Mouse (Mus musculus) CD4-positive, CD25-positive, alpha-beta regulatory T cell, adult 4 months (primary cell): ENCODE measurements at regions not wholly inside any gene's neighbourhood (a gene's known extent, or its start where the extent isn't known, plus 50 kb on each side); places are given as distances from the start of the nearest gene placed in this dataset.

Experiments
- ATAC-seq: one replicate; pipeline ENCODE4 v1.8.0; 2017

GRCm38 (mm10) chr2:74981856-74982255 is 156.3 kb downstream of the Mtx2 start:
- ATAC-seq = no peak

DNA sequence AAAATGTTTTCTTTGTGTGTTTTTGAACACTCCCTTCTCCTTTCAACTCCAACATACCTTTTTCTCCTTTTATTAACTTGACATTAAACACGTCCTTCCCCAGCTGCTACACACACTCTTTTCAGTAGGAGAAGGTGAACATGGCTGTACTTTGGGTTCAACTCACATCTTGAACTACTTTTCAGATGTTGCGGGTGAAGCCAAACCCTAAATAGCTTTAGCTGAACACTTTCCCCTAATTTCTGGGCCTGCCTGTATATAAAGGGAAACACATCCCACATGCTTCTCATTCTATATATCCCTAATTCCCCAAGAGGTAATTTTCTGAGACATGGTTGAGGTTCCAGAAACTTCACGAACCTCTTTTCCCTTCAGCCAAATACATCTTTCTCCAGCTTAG is 168.2 kb downstream of the Mtx2 start:
- no peak for ATAC-seq

DNA sequence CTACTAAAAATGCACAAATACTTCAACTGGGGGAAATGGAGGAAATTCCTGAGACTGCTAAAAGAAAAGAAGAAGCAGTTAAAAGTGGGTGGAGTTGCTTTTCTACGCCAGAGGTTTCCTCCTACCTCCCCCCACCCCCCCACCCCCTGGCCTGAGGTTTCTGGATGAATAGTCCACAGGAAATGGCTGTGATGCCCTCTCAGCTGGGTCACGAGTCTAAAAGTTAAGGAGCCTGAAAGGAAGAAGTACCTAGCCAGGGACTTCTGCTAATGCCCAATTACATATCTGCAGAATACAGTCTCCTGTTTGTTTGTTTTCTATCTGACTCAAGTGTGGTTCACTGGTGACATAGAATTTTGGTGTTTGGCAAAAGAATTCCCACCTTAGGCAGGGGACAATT is 169.4 kb downstream of the Mtx2 start:
- no peak for ATAC-seq

- ATAC-seq = no peak
Observed at GRCm38 (mm10) chr2:74997736-74998135, 172.1 kb downstream of the Mtx2 start.

DNA sequence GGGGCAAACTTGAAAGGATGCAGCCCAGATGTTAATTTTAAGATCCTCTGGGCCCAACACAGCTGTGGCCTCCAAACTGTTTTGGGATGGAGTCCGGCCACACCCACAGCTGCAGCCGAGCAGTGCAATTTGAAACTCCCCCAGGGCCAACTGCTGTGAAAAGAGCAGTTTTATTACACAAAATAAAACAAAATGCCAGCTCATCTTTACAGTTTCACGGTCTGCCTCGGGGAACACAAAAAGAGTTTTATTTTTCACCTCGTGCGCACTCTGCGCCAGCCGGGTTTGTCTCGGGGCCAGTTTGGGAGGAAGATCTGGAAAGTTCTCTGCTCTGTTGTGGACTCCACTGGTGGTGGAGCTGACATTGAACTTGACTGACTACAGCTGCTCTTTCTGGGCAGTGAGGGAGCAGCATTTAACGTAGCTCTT is 174.8 kb downstream of the Mtx2 start:
- no peak for ATAC-seq

DNA sequence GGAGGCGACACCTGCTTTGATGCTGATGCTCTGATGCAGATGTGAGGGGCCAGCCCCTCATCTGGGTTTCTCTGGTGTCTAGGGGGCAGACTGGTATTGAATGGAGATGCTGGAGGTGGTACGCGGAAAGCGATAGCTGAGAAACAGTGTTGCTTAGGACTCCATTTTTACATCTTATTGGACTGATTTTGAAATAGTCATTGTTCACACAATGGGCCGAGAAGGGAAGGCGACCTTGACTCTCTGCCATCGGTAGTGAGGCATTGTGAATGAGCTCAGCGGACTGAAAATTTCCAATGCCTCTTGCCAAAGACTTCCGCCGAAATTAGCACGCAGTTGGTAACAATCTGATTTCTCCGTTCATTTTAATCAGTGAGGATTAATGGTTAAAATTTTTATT is 177.0 kb downstream of the Mtx2 start:
- no peak for ATAC-seq

DNA sequence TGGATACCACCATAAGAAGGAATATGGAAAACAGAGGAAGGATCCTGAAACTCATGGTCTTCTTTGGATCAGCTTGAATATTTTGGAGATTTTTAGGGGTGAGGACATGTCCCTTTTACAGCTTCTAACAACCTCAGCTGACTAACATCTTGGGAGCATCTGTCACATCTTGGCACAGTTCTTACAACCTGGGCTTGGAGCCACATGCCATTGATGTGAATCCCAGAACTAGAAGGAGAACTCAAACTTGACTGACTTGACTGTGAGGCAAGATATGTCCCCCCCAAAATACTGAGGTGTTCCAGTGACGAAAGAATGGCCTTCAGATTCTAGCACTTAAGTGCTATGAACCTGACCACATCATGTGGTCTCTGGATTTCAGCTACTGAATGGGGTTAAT is 182.5 kb downstream of the Mtx2 start:
- ATAC-seq = no peak

- no peak for ATAC-seq
Observed at GRCm38 (mm10) chr2:75010647-75011046, 185.0 kb downstream of the Mtx2 start.

DNA sequence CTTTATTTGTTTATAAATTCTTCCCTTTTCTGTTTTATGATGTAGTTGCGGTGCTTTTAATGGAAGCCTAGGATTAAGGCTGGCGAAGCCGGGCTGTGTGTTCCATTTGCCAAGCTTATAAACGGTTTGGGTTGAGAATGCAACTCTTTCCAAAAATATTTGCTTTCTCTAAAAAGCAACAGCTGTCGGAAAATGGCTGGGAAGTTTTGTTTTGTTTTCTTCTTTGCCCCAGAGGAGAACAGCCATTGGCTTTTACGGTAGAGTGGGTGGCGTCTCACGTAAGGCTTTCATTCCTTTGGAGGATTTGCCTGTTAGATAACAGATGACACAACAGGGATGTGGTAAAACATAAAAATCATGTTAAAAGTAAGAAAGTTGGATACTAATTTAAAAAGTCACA is 186.4 kb downstream of the Mtx2 start:
- ATAC-seq = no peak

DNA sequence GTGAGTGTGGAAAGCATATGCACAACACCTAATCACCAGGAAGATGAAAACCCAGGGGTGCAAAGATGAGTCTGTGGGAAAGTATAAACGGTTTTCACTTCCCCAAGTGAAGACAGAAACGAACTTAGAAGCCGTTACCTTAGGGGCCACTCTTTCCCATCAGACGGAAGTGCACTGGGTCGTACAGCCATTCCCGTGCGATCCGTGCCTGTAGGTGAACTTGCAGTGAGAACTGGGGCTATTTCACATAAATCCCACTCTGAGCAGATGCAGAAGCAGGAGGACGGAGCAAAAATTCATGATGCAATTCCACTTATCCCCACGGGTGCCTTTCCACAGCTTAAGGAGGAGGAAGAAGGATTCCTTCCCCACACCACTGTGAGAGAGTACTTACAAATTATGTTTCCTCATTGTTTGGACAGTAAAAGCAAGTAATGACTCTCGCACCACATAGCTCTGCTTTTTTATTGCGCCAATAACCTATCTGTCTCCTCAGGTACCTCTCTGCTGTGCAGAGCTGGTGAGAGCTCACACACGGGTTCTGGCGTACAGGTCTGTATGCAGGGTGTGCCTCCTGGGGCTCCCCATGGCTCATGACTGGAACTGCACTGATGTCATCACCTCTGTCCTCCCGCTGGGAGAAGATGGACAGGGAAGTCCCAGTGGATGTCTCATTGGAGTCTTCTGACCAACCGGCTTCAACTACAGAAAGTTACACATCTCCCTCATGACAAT is 189.6 kb downstream of the Mtx2 start:
- no peak for ATAC-seq

DNA sequence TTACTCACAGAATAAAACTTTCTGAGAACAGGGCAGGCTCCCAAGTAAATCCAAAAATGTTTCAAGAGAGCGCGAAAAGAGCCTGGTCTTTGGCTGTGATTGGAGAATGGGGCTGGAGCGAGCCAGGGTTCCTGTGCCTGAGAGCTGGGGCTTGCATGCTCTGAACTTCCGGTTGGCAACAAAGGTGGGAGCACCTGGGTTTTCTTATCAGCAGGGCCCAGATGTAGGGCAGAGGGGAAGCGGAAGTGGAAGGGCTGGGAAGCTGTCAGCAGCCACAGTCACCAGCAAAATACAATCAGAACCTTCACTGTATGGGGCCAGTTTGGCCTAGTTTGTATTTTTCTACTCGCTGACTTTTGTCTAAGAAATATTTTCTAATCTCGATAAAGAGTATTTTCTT is 193.9 kb downstream of the Mtx2 start:
- ATAC-seq = no peak

- no peak for ATAC-seq
Observed at GRCm38 (mm10) chr2:75021639-75022038, 196.0 kb downstream of the Mtx2 start.

GRCm38 (mm10) chr2:75028151-75028550 is 202.5 kb downstream of the Mtx2 start:
- ATAC-seq = no peak

- no peak for ATAC-seq
Observed at GRCm38 (mm10) chr2:75029089-75029693, 203.6 kb downstream of the Mtx2 start.

DNA sequence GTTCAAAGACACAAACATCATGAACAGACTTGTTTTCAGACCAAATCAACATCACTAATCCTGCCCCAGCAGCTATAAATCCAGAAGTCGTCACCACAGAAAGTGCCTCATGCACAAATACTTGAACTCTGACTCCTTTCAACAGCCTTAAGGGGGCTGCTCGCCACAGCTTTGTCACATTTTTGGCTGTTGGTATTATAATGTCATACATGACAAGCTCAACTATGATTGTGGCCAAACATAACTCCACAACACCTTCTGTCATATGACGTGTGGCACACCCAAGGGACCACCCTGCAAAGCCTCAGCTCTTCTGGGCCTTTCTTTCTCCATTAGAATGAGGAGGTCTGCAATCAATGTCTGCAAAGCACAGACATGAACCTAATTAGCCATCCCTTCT is 209.1 kb downstream of the Mtx2 start:
- ATAC-seq = no peak

GRCm38 (mm10) chr2:75039066-75039465 is 213.5 kb downstream of the Mtx2 start:
- no peak for ATAC-seq

GRCm38 (mm10) chr2:75046892-75047291 is 221.3 kb downstream of the Mtx2 start:
- ATAC-seq = no peak

GRCm38 (mm10) chr2:75048071-75048470 is 222.5 kb downstream of the Mtx2 start:
- ATAC-seq = no peak

DNA sequence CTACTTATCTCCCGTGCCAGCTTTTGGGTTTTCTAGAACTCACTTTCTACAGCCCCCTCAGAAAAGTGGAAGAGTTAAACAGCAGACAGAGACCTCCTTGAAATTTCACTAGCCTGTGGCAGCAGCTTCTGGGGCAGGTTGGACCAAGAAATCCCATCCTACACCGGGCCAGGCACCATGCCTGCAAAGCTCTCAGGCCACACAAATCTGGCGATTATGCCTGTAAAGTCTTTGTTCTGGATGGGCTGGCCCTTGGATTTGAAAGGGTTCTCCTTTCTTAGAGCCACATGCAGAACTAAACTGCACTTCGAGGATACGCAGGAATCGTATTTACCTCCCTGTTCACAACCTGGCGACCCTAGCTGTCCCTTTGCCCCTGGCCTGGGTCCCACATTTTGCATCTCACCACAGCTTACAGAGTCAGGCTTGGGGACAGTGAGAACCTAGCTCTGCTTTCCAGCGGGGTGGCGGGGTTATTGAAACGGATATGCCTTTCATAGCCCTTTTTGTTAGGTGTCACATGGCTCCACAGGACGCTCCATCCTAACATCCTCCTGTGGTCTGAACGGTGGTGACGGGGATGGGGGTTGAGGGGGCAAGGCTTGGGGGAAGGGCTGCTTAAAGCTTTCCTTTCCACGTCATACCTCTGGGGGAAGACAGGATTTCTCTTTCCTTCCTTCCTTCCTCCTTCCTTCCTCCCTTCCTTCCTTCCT is 229.0 kb downstream of the Mtx2 start:
- peak; percentile 81 for ATAC-seq

DNA sequence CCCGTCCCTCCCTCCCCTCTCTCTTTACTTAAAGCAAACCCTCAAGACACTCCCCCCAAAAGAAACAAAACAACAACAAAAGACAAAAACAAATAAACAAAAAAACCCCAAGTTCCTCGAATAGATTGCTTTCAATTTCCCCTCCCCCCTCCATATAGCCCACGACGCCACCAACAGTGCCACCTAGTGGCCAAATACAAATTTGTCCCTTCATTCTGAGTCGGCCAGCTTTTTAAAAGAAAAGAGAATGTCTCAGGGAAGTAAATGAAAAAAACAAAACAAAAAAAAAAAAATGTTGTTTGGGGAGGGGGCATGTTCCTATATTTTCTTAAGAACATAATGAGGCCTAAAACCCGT is 229.6 kb downstream of the Mtx2 start:
- peak; percentile 56 for ATAC-seq

DNA sequence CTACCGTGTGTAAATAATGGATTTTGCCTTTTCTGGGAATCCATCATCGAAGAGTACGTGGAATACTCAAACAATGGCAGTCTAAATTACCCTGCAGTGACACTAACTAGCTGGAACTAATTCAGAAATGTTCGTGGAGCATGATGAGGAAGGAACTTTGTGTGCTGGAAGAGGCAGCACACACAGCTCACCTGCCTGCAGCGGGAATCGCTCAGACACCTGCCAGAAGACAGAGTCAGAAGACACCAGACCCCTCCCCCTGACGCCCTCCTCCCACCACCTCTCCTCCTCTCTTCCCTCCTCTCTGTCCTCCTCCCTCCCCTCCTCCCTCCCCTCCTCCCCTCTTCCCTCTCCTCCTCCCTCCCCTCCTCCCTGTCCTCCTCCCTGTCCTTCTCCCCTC is 235.4 kb downstream of the Mtx2 start:
- ATAC-seq = no peak

GRCm38 (mm10) chr2:75061456-75062188 is 236.0 kb downstream of the Mtx2 start:
- ATAC-seq = no peak

GRCm38 (mm10) chr2:75062189-75062510 is 236.5 kb downstream of the Mtx2 start:
- ATAC-seq = no peak
